Mouse (Mus musculus): ENCODE results near the gene Grpel1. TPM values are rescaled to one million over a fixed set of nuclear protein-coding genes. Genes with fewer than 3 reads are reported as not detected.

The Grpel1 gene
- polyA plus RNA-seq, 1 experiment = 28.8 TPM

DNA sequence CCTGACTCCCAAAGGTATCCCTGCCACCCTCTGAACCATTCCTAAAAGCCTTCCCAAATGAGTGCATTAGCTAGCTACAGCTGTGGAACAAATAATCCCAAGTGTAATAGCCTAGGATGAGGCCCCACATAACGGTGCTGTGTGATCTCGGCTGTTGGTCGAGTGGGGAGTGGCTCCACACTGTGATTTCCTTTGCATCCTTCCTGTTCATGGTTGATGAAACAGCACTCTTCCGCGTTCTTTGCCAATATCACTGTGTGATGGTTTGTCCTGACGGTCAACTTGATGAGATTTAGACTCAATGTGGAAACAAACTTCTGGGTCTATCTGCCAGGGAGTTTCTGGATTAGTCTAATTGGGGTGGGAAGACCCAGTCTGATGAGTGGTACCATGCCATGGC is 12.0 kb upstream of the Grpel1 start:
- Histone ChIP-seq H3K4me3 (ENCODE audit: low read depth, low read length) (no peak overlapping the region), H3K36me3 (ENCODE audit: control insufficient read depth, insufficient read depth, low read length, poor library complexity, severe bottlenecking) (no peaks in the 10 kb centered on the region), H3K27ac (ENCODE audit: insufficient read depth, low read length) (no peak overlapping the region), H3K4me1 (ENCODE audit: control insufficient read depth, insufficient read depth, low read length) (no peaks in the 10 kb centered on the region), H3K27me3 (ENCODE audit: control insufficient read depth, insufficient read depth, low read length, poor library complexity, severe bottlenecking) (no peaks in the 10 kb centered on the region), H3K9ac (ENCODE audit: low read depth, poor library complexity, severe bottlenecking) (no peak overlapping the region), H3K9me3 (replicated peaks; ENCODE audit: control insufficient read depth, insufficient read depth, low read length, poor library complexity, severe bottlenecking) (no peaks in the 10 kb centered on the region)
- TF ChIP-seq POLR2A (IDR thresholded peaks at IDR 0.05; ENCODE audit: insufficient read depth, low read length) (no peak), EP300 (IDR thresholded peaks at IDR 0.05; ENCODE audit: insufficient read depth, low read depth, low read length) (no peak), CTCF (IDR thresholded peaks at IDR 0.05; ENCODE audit: low read depth, low read length) (no peak)

DNA sequence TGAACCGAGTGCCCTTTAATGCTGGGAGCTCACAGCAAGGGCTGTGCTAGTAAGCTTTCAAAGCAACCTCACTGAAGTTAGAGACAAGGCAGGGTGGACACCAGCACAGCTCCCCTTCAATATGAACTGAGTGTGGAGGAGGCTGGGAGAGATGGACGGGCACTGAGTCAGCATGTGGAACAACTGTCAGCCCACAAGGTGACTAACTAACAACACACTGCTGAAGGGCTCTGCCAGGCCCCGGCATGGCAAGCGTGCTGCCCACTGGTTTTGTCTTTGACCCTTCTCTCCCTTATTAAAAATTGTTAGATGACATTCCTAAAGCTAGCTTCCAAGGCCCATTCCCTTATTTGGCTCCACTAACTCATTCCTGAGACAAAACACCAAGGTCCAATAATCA is 7.1 kb upstream of the Grpel1 start:
- Histone ChIP-seq H3K9me3 (replicated peaks; ENCODE audit: control insufficient read depth, insufficient read depth, low read length, poor library complexity, severe bottlenecking) (no peaks in the 10 kb centered on the region), H3K27ac (ENCODE audit: insufficient read depth, low read length) (no peak overlapping the region), H3K4me1 (ENCODE audit: control insufficient read depth, insufficient read depth, low read length) (no peaks in the 10 kb centered on the region), H3K4me3 (ENCODE audit: low read depth, low read length) (no peak overlapping the region), H3K9ac (ENCODE audit: low read depth, poor library complexity, severe bottlenecking) (no peak overlapping the region), H3K27me3 (ENCODE audit: control insufficient read depth, insufficient read depth, low read length, poor library complexity, severe bottlenecking) (no peaks in the 10 kb centered on the region), H3K36me3 (ENCODE audit: control insufficient read depth, insufficient read depth, low read length, poor library complexity, severe bottlenecking) (no peaks in the 10 kb centered on the region)
- TF ChIP-seq CTCF (IDR thresholded peaks at IDR 0.05; ENCODE audit: low read depth, low read length) = no peak
- no peak for TF ChIP-seq EP300 (IDR thresholded peaks at IDR 0.05; ENCODE audit: insufficient read depth, low read depth, low read length)
- TF ChIP-seq POLR2A (IDR thresholded peaks at IDR 0.05; ENCODE audit: insufficient read depth, low read length) = no peak

DNA sequence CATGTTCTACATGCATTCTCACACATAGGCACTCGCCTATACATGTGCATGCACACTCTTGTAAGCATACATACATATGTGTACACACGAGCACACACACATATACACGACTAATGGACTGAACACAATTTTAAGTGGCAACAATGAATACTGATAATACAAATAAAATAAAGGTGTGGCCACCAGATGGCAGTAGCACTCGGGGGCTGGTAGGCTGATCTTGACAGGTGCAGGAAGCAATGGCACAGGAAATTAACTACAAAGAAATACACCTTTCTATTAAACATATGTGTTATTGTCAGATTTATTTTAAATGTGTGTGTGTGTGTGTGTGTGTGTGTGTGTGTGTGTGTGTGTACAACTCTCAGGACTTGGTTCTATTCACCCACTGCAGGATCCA is 5.9 kb upstream of the Grpel1 start:
- no peak overlapping the region for H3K9ac ChIP-seq (ENCODE audit: low read depth, poor library complexity, severe bottlenecking)
- no peaks in the 10 kb centered on the region for H3K9me3 ChIP-seq (replicated peaks; ENCODE audit: control insufficient read depth, insufficient read depth, low read length, poor library complexity, severe bottlenecking)
- H3K4me1 ChIP-seq (ENCODE audit: control insufficient read depth, insufficient read depth, low read length) = no peaks in the 10 kb centered on the region
- H3K27me3 ChIP-seq (ENCODE audit: control insufficient read depth, insufficient read depth, low read length, poor library complexity, severe bottlenecking) = no peaks in the 10 kb centered on the region
- no peak overlapping the region for H3K4me3 ChIP-seq (ENCODE audit: low read depth, low read length)
- TF ChIP-seq EP300 (IDR thresholded peaks at IDR 0.05; ENCODE audit: insufficient read depth, low read depth, low read length) = no peak
- TF ChIP-seq CTCF (IDR thresholded peaks at IDR 0.05; ENCODE audit: low read depth, low read length) = peak; percentile 76
- no peak for TF ChIP-seq POLR2A (IDR thresholded peaks at IDR 0.05; ENCODE audit: insufficient read depth, low read length)
- no peaks in the 10 kb centered on the region for H3K36me3 ChIP-seq (ENCODE audit: control insufficient read depth, insufficient read depth, low read length, poor library complexity, severe bottlenecking)
- no peak overlapping the region for H3K27ac ChIP-seq (ENCODE audit: insufficient read depth, low read length)

DNA sequence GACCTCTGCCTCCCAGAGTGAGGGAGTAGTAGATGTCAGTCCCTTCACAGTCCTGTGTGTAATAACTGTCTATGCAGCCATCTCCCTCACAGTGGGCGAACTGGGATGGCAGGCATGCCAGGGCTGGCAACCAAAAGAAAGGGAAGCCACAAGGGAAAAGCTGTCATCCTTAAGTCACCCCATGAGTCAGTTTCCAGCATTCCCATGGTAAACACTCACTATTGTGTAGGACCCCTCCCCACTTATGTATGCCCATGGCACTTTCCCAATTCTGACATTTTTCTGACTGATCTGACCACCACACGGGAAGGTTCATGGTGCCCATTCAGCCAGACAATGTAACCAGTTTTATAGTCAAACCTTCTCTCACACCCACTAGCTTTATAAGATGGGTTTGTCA is 4.1 kb upstream of the Grpel1 start:
- H3K4me1 ChIP-seq (ENCODE audit: control insufficient read depth, insufficient read depth, low read length) = no peaks in the 10 kb centered on the region
- no peak overlapping the region for H3K4me3 ChIP-seq (ENCODE audit: low read depth, low read length)
- H3K36me3 ChIP-seq (ENCODE audit: control insufficient read depth, insufficient read depth, low read length, poor library complexity, severe bottlenecking) = no peaks in the 10 kb centered on the region
- H3K9me3 ChIP-seq (replicated peaks; ENCODE audit: control insufficient read depth, insufficient read depth, low read length, poor library complexity, severe bottlenecking) = no peaks in the 10 kb centered on the region
- no peaks in the 10 kb centered on the region for H3K27me3 ChIP-seq (ENCODE audit: control insufficient read depth, insufficient read depth, low read length, poor library complexity, severe bottlenecking)
- no peak overlapping the region for H3K27ac ChIP-seq (ENCODE audit: insufficient read depth, low read length)
- TF ChIP-seq POLR2A (IDR thresholded peaks at IDR 0.05; ENCODE audit: insufficient read depth, low read length) = no peak
- no peak overlapping the region for H3K9ac ChIP-seq (ENCODE audit: low read depth, poor library complexity, severe bottlenecking)

- TF ChIP-seq POLR2A (IDR thresholded peaks at IDR 0.05; ENCODE audit: insufficient read depth, low read length) (no peak), EP300 (IDR thresholded peaks at IDR 0.05; ENCODE audit: insufficient read depth, low read depth, low read length) (no peak), CTCF (IDR thresholded peaks at IDR 0.05; ENCODE audit: low read depth, low read length) (no peak)
- H3K9me3 ChIP-seq (replicated peaks; ENCODE audit: control insufficient read depth, insufficient read depth, low read length, poor library complexity, severe bottlenecking) = no peaks in the 10 kb centered on the region
- H3K9ac ChIP-seq (ENCODE audit: low read depth, poor library complexity, severe bottlenecking) = no peak overlapping the region
- H3K36me3 ChIP-seq (ENCODE audit: control insufficient read depth, insufficient read depth, low read length, poor library complexity, severe bottlenecking) = no peaks in the 10 kb centered on the region
- no peaks in the 10 kb centered on the region for H3K4me1 ChIP-seq (ENCODE audit: control insufficient read depth, insufficient read depth, low read length)
- H3K27ac ChIP-seq (ENCODE audit: insufficient read depth, low read length) = no peak overlapping the region
- H3K4me3 ChIP-seq (ENCODE audit: low read depth, low read length) = no peak overlapping the region
- no peaks in the 10 kb centered on the region for H3K27me3 ChIP-seq (ENCODE audit: control insufficient read depth, insufficient read depth, low read length, poor library complexity, severe bottlenecking)
Observed at GRCm38 (mm10) chr5:36461231-36461630, 3.6 kb upstream of the Grpel1 start.

DNA sequence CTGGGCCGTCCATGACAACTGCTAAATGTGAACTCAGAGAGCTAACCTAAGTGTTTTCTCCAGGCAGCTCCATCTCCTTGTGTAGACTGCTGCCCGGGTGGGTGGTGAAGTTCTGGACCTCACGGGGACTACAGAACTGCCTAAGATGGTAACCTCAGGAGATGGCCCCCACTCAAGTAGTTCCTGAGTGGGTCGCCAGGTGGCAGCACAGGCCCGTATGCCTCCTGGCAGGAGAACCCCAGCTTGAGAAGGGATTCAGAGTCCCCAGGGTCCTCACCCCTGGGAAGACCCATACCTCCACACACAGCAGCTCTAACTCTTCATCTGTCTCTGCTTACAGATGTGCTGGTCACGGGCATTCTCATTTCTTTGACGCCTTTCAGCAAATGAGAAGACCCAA is 2.0 kb upstream of the Grpel1 start:
- Histone ChIP-seq H3K36me3 (ENCODE audit: control insufficient read depth, insufficient read depth, low read length, poor library complexity, severe bottlenecking) (peaks cover 1% of the 10 kb centered on the region; the same call in 1 of the 2 replicates), H3K9ac (ENCODE audit: low read depth, poor library complexity, severe bottlenecking) (no peak overlapping the region), H3K27me3 (ENCODE audit: control insufficient read depth, insufficient read depth, low read length, poor library complexity, severe bottlenecking) (no peaks in the 10 kb centered on the region), H3K27ac (ENCODE audit: insufficient read depth, low read length) (no peak overlapping the region), H3K4me1 (ENCODE audit: control insufficient read depth, insufficient read depth, low read length) (no peaks in the 10 kb centered on the region), H3K4me3 (ENCODE audit: low read depth, low read length) (no peak overlapping the region), H3K9me3 (replicated peaks; ENCODE audit: control insufficient read depth, insufficient read depth, low read length, poor library complexity, severe bottlenecking) (no peaks in the 10 kb centered on the region)
- peak; percentile 93 for TF ChIP-seq CTCF (IDR thresholded peaks at IDR 0.05; ENCODE audit: low read depth, low read length)
- TF ChIP-seq POLR2A (IDR thresholded peaks at IDR 0.05; ENCODE audit: insufficient read depth, low read length) = no peak
